Mouse (Mus musculus) lung, adult 10 weeks (tissue): ENCODE results near the gene Prpf18. TPM values are rescaled to one million over a fixed set of nuclear protein-coding genes. Genes with fewer than 3 reads are reported as not detected.

Experiments
- polyA plus RNA-seq: library from polyadenylated mRNA; stranded (reverse); fragments of 350-450 nt; fragmentation: Illumina TruSeq; extraction: RNeasy Lipid Tissue Mini Kit (QIAGEN cat#74804); gene quantifications from one replicate; pipeline ENCODE4 v1.2.3, GENCODE M21; 2014; ENCODE audit warnings: low read depth, low replicate concordance; ENCODE audit not compliant: insufficient read depth

Gene Prpf18
- 24.7 TPM for polyA plus RNA-seq

GRCm38 (mm10) chr2:4651500-4652285 lies at the start of gene Prpf18:
Prpf18 (minus strand) TSS chr2:4652113.

Other genes starting within 250 kb of the Prpf18 start
- gene Bend7, start 65.7 kb upstream of the Prpf18 start, polyA plus RNA-seq: 12.4 TPM
- gene Sephs1, start 229.5 kb upstream of the Prpf18 start, polyA plus RNA-seq: 11.0 TPM